Mouse (Mus musculus) layer of hippocampus, adult 2 months (tissue): ENCODE data around the gene Zfc3h1. TPM values are rescaled to one million over a fixed set of nuclear protein-coding genes. Genes with fewer than 3 reads are reported as not detected.
A peak's percentile ranks its signal among the peaks of the same experiment; 100 is the strongest.

Experiments
- DNase-seq, 2 experiments: peaks; one replicate each; pipeline ENCODE4 v3.0.0; 2022; ENCODE audit warnings: low spot score in 2 of 2
- H3K27ac ChIP-seq: fragments of 200-600 bp; 2 replicates; pipeline ENCODE4 v1.8.1; 2022
- H3K4me3 ChIP-seq: fragments of 200-600 bp; 2 replicates; pipeline ENCODE4 v1.8.1; 2022; ENCODE audit warnings: mild to moderate bottlenecking
- CTCF ChIP-seq: fragments of 200-600 bp; conservative IDR thresholded peaks from 2 replicates; pipeline ENCODE4 v1.8.1; 2022; ENCODE audit warnings: antibody characterized with exemption, mild to moderate bottlenecking, moderate library complexity
- total RNA-seq, 2 experiments: library from RNA; stranded (reverse); gene quantifications; 2 replicates each; pipeline ENCODE4 v1.2.3; 2021

The Zfc3h1 gene
- total RNA-seq, 2 experiments from 2014 or later, result 51.9 to 54.9 TPM

GRCm38 (mm10) chr10:115413496-115413895 is 28.7 kb downstream of the Zfc3h1 start:
- Histone ChIP-seq H3K4me3 (no peak overlapping the region), H3K27ac (no peak overlapping the region)
- DNase-seq, result no peak
- no peak for TF ChIP-seq CTCF

DNA sequence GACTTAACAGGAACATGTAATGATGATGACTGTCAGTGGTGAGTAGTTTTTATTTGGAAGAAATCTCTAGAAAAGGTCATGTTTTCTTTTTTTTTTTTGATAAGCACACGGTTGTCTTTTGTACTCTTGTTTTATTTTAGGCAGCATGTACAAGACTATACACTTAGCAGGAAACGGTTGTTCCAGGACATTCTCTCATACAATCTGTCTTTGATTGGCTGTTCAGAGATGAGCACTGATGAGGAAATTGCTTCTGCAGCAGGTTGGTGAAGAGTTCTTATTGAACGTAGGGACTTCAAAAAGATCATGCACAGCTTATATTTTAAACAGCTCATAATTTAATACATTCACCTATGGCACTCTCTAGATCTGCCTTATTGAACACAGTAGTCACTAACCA is 29.3 kb downstream of the Zfc3h1 start:
- no peak overlapping the region for H3K27ac ChIP-seq
- no peak for TF ChIP-seq CTCF
- H3K4me3 ChIP-seq, result no peak overlapping the region
- DNase-seq, result no peak

DNA sequence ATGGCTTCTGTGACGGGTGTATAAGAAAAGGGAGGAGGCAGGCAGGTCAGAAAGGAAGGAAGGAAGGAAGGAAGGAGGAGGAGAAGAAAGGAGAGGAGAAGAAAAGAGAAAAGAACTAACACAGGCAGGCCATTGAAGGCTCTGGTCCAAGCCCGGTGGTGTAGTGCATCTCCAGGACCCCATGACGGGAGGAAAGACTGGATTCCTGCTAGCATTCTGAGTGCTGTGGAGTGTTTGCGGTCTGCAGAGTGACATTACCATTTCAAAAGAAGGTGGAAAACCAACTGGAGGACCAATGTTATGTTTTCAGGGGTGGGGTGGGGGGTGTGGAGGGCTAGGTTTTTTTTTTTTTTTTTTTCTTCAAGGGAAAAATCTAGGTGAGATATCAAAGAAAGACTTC is 37.2 kb downstream of the Zfc3h1 start:
- no peak for DNase-seq
- TF ChIP-seq CTCF, result no peak
- H3K4me3 ChIP-seq, result no peak overlapping the region
- no peak overlapping the region for H3K27ac ChIP-seq

- TF ChIP-seq CTCF, result no peak
- no peak overlapping the region for H3K4me3 ChIP-seq
- no peak overlapping the region for H3K27ac ChIP-seq
- no peak for DNase-seq
Measured at GRCm38 (mm10) chr10:115425351-115425750, 40.6 kb downstream of the Zfc3h1 start.

GRCm38 (mm10) chr10:115437286-115437685 is 52.5 kb downstream of the Zfc3h1 start:
- H3K4me3 ChIP-seq, result no peak overlapping the region
- no peak for DNase-seq
- no peak overlapping the region for H3K27ac ChIP-seq
- no peak for TF ChIP-seq CTCF

GRCm38 (mm10) chr10:115448614-115449013 is 63.9 kb downstream of the Zfc3h1 start:
- DNase-seq, result no peak
- no peak for TF ChIP-seq CTCF
- Histone ChIP-seq H3K4me3 (no peak overlapping the region), H3K27ac (no peak overlapping the region)

- Histone ChIP-seq H3K4me3 (no peak overlapping the region), H3K27ac (no peak overlapping the region)
- DNase-seq, result no peak
- no peak for TF ChIP-seq CTCF
Measured at GRCm38 (mm10) chr10:115457368-115458021, 72.7 kb downstream of the Zfc3h1 start.

DNA sequence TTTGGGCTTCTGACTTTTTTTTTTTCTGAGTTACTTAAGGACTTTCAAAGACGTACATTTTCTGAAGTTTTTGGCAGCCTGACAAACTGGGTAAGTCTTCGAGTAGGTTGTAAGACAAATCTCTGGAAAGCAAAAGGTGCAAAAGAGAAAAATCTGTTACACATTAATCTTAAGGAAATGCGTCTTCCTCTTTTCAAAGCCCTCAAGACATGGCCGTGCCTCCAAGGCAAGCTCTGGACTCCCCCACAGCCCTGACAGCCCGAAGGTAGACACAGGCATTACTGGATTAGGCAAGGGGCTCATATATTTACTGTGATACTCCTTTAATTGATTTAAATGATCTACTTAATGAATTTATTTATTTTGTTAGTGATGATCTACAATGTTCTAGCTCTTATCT is 77.9 kb downstream of the Zfc3h1 start:
- no peak for DNase-seq
- no peak for TF ChIP-seq CTCF
- H3K4me3 ChIP-seq, result no peak overlapping the region
- no peak overlapping the region for H3K27ac ChIP-seq

DNA sequence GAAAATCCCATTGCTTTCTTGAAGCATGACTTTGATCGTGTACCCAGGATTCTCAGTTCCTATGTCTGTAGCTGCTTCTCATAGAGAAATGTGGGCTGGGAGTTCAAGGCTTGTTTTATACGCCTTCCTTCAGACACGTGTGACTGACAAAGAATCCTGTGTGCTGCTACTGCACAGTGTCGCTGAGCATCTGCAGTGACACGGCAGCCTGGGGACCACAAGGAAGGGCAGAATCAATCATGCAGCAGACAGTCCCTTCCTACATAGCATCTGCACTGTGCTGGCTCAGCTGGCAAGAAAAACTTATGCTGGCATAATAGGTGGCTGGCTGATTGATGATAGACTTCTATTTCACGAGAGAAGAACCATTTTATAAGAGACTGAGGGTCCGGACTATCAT is 80.3 kb downstream of the Zfc3h1 start:
- DNase-seq, result no peak
- TF ChIP-seq CTCF, result no peak
- no peak overlapping the region for H3K27ac ChIP-seq
- H3K4me3 ChIP-seq, result no peak overlapping the region

DNA sequence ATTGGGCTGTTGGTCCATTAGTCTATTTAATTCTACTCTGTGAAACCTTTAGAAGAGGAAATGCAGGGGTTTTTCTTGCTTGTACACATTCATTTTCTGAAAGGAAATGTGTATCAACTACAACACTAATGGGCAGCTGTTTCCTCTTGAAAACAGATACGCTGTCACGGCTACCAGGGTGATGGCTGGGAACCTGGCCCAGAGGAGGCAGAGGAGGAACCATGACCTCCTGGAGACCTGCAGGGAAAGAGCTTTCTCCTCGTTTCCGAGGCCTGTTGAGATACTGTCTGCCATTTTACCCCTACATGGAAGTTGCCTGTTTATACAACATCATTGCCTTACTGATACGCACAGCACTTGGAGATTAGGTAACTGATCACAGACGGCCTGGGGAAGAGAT is 81.0 kb downstream of the Zfc3h1 start:
- no peak overlapping the region for H3K4me3 ChIP-seq
- no peak for DNase-seq
- H3K27ac ChIP-seq, result no peak overlapping the region
- no peak for TF ChIP-seq CTCF

DNA sequence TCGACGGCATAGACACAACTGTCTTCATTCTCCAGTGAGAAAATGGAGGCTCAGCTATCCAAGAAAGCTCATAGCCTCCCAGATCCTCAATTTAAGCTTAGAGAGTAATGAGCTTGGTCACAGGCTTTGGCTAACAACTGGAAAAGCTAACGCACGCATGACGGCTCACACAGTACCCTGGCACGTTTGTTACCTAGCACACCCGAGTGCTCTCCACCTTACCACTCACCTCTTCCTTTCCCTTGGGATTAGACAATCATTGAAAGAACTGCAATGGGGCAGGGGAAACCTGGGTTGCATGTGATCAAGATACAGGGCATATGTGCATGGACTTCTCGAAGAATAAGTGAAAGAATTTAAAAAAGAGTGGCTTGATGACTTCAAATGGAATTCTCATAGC is 83.2 kb downstream of the Zfc3h1 start:
- TF ChIP-seq CTCF, result no peak
- DNase-seq, result no peak
- no peak overlapping the region for H3K27ac ChIP-seq
- H3K4me3 ChIP-seq, result no peak overlapping the region

DNA sequence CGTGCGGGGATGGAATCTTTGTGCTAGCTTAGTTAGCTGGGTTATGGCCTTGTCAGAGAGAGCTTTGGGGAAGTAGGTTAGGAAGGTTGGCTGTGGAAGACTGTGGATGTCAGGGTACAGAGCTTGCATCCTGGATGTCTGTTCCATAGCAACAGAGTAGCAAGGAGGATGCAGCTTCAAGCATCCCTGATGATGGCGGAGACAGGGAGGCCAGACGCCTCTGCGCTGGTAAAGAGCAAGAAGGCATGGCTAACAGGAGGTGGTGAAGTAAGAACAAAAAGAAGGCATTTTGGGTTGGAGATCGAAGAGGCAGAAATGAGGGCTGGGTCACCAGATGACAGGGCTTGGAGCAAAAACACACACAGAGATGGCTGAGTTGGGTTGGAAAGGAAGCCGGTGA is 83.9 kb downstream of the Zfc3h1 start:
- Histone ChIP-seq H3K4me3 (no peak overlapping the region), H3K27ac (no peak overlapping the region)
- TF ChIP-seq CTCF, result no peak
- no peak for DNase-seq

- Histone ChIP-seq H3K27ac (no peak overlapping the region), H3K4me3 (no peak overlapping the region)
- no peak for TF ChIP-seq CTCF
- DNase-seq, result no peak
Measured at GRCm38 (mm10) chr10:115469040-115469439, 84.3 kb downstream of the Zfc3h1 start.

- Histone ChIP-seq H3K4me3 (peak overlapping the region; percentile 32), H3K27ac (peak overlapping the region; percentile 46; the same call in 1 of the 2 replicates)
- DNase-seq, result peak in 1 of 2 experiments; percentile 14
- TF ChIP-seq CTCF, result no peak
Measured at GRCm38 (mm10) chr10:115470621-115471334, 86.0 kb downstream of the Zfc3h1 start.
